Mouse (Mus musculus): ENCODE measurements around the gene Mthfd2. TPM values are rescaled to one million over a fixed set of nuclear protein-coding genes. Genes with fewer than 3 reads are reported as not detected.
A peak's percentile ranks its signal among the peaks of the same experiment; 100 is the strongest.

Mthfd2 gene
- polyA plus RNA-seq, 1 experiment from 2014 or later, result 30.7 TPM

DNA sequence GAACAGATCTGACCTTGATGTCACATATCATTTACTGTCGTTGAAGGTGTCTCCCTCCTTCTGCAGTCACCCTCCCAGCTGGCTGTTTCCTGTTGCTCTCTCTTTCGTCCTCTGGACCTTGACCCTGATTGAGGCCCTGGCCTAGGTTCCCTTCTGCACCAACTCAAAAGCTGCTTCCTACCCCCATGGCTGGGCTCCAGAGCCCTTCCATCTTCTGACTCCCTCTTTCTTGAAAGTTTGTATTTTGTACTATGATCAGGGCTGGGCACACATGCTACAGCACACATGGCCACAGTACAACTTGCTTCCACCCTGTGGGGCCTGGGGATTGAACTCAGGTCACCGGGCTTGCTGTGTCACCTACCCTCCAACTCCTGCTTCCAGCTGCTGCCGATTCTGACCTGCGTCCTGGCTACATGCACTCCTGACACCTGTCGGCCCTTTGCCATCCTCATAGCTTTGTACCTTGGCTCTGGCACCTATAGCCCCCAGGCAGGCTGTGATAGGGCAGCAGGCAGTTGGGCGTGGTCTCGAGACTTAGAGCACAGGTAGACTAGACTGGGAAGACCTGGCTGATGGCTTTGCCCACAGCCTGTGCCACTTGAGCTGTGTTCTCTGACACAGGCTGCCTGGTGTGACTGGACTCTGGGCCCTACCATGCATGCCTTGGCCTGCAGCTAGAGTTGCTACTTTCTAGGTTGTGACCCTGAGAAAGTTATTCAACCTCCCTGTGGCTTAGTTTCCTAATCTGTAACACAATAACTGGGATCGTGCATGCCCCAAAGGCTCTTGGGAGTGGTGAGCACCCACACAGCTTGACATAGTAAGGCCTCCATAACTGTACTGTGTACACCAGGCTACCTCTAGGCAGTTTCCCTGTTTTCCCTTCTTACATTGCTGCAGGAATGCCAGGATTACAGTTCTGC, 29.4 kb upstream of the Mthfd2 start:
- H3K36me3 ChIP-seq (ENCODE audit: control insufficient read depth, insufficient read depth, low read length), result 0 out of 2 replicates have a peak, but pooled peaks cover 3% of the 10 kb centered on the region
- H3K4me2 ChIP-seq (ENCODE audit: low read depth, low read length), result no peak overlapping the region
- no peaks in the 10 kb centered on the region for H3K27me3 ChIP-seq (ENCODE audit: control insufficient read depth, insufficient read depth, low read length)
- ATAC-seq (ENCODE audit: low read depth), result no peak
- no peak overlapping the region for H3K9ac ChIP-seq (replicated peaks; ENCODE audit: low read depth, low read length)
- H3K4me1 ChIP-seq (ENCODE audit: control insufficient read depth, insufficient read depth, low read length), result peaks cover 2% of the 10 kb centered on the region
- H3K27ac ChIP-seq (ENCODE audit: low read depth, low read length), result no peak overlapping the region
- H3K9me3 ChIP-seq (ENCODE audit: control insufficient read depth, low read length), result no peaks in the 10 kb centered on the region
- H3K4me3 ChIP-seq (ENCODE audit: low read depth, low read length), result no peak overlapping the region
- 94% methylated on average over 9 of the region's 9 CpGs for WGBS

GRCm38 (mm10) chr6:83352666-83353410, 27.1 kb upstream of the Mthfd2 start:
- Histone ChIP-seq H3K36me3 (ENCODE audit: control insufficient read depth, insufficient read depth, low read length) (0 out of 2 replicates have a peak, but pooled peaks cover 3% of the 10 kb centered on the region), H3K4me1 (ENCODE audit: control insufficient read depth, insufficient read depth, low read length) (peaks cover 9% of the 10 kb centered on the region), H3K9ac (replicated peaks; ENCODE audit: low read depth, low read length) (no peak overlapping the region), H3K9me3 (ENCODE audit: control insufficient read depth, low read length) (no peaks in the 10 kb centered on the region), H3K27me3 (ENCODE audit: control insufficient read depth, insufficient read depth, low read length) (no peaks in the 10 kb centered on the region), H3K4me3 (ENCODE audit: low read depth, low read length) (no peak overlapping the region), H3K27ac (ENCODE audit: low read depth, low read length) (no peak overlapping the region), H3K4me2 (ENCODE audit: low read depth, low read length) (no peak overlapping the region)
- WGBS, result 93% methylated on average over 24 of the region's 24 CpGs
- ATAC-seq (ENCODE audit: low read depth), result no peak

GRCm38 (mm10) chr6:83351490-83352160, 25.9 kb upstream of the Mthfd2 start:
- Histone ChIP-seq H3K9me3 (ENCODE audit: control insufficient read depth, low read length) (no peaks in the 10 kb centered on the region), H3K4me3 (ENCODE audit: low read depth, low read length) (no peak overlapping the region), H3K4me2 (ENCODE audit: low read depth, low read length) (no peak overlapping the region), H3K4me1 (ENCODE audit: control insufficient read depth, insufficient read depth, low read length) (peaks cover 9% of the 10 kb centered on the region), H3K36me3 (ENCODE audit: control insufficient read depth, insufficient read depth, low read length) (0 out of 2 replicates have a peak, but pooled peaks cover 3% of the 10 kb centered on the region), H3K27ac (ENCODE audit: low read depth, low read length) (no peak overlapping the region), H3K9ac (replicated peaks; ENCODE audit: low read depth, low read length) (no peak overlapping the region), H3K27me3 (ENCODE audit: control insufficient read depth, insufficient read depth, low read length) (no peaks in the 10 kb centered on the region)
- WGBS, result 86% methylated on average over 7 of the region's 7 CpGs
- no peak for ATAC-seq (ENCODE audit: low read depth)

DNA sequence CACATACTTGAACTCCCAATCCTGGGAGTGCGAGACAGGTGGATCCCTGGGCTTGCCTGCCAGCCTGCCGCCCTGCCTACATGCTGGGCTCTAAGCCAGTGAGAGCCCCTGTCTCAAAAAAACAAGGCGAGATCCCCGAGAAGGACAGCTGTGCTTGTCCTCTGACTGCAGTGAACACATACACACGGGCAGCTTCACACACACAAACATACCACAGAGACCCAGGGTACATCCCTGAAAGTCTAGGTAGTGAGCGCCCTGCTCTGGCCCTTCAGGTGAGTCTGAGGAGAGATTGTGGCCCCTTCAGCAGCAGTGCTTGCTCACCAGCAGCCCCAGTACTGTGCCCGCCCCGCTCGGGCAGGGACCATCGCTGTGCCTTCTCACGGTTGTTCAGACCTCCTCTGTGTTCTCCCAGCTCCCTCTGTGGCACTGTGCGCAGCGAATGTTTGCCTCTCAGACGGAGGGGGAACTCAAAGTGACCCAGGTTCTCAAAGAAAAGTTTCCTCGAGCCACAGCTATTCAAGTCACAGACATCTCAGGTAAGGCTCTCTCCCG, 25.2 kb upstream of the Mthfd2 start:
- no peak overlapping the region for H3K9ac ChIP-seq (replicated peaks; ENCODE audit: low read depth, low read length)
- no peak overlapping the region for H3K27ac ChIP-seq (ENCODE audit: low read depth, low read length)
- H3K4me3 ChIP-seq (ENCODE audit: low read depth, low read length), result no peak overlapping the region
- H3K36me3 ChIP-seq (ENCODE audit: control insufficient read depth, insufficient read depth, low read length), result 0 out of 2 replicates have a peak, but pooled peaks cover 3% of the 10 kb centered on the region
- H3K4me2 ChIP-seq (ENCODE audit: low read depth, low read length), result no peak overlapping the region
- ATAC-seq (ENCODE audit: low read depth), result no peak
- H3K9me3 ChIP-seq (ENCODE audit: control insufficient read depth, low read length), result no peaks in the 10 kb centered on the region
- H3K4me1 ChIP-seq (ENCODE audit: control insufficient read depth, insufficient read depth, low read length), result peaks cover 9% of the 10 kb centered on the region
- no peaks in the 10 kb centered on the region for H3K27me3 ChIP-seq (ENCODE audit: control insufficient read depth, insufficient read depth, low read length)
- 91% methylated on average over 16 of the region's 16 CpGs for WGBS

- Histone ChIP-seq H3K4me3 (ENCODE audit: low read depth, low read length) (peak overlapping the region; percentile 82), H3K4me2 (ENCODE audit: low read depth, low read length) (peak overlapping the region; percentile 83), H3K4me1 (ENCODE audit: control insufficient read depth, insufficient read depth, low read length) (peaks cover 9% of the 10 kb centered on the region), H3K9me3 (ENCODE audit: control insufficient read depth, low read length) (no peaks in the 10 kb centered on the region), H3K27me3 (ENCODE audit: control insufficient read depth, insufficient read depth, low read length) (no peaks in the 10 kb centered on the region), H3K9ac (replicated peaks; ENCODE audit: low read depth, low read length) (peak overlapping the region; percentile 95), H3K27ac (ENCODE audit: low read depth, low read length) (no peak overlapping the region), H3K36me3 (ENCODE audit: control insufficient read depth, insufficient read depth, low read length) (0 out of 2 replicates have a peak, but pooled peaks cover 3% of the 10 kb centered on the region)
- 86% methylated on average over 7 of the region's 7 CpGs for WGBS
- no peak for ATAC-seq (ENCODE audit: low read depth)
These were observed 24.5 kb upstream of the Mthfd2 start for GRCm38 (mm10) chr6:83350172-83350571.

DNA sequence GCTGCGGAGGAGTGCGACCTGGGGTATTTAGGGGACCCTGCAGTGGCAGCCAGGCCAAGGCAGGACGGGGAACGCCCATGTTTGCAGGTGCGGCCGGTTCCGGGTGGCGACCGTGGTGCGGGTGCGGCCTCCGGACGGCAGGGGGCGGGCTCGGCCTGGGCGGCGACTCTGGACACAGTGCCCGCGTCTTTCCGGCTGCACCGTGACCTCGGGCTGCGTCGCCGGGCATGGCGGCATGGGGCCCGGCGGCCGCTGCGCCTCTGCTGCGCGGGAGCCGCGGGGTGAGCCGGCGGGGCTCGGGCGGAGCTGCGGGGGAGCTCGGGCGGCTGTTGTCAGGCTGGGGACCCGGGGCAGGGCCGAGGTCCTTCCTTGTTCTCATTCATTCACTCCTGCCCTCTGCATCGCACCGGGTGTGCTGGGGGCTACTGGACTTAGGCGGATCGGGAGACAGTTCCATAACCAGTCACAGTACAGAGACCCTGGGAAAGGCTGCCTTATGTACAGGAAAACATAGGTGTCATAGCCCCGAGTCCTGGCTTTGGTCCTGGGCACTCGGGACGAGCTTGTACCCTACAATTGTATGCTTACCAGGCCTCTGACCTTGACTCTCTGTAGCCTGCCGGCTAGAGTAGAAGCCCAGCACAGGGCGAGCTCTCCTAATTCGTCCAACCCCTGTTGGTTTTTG, 23.7 kb upstream of the Mthfd2 start:
- H3K4me2 ChIP-seq (ENCODE audit: low read depth, low read length), result peak overlapping the region; percentile 83
- WGBS, result under 1% methylated on average over 53 of the region's 53 CpGs
- H3K4me3 ChIP-seq (ENCODE audit: low read depth, low read length), result peak overlapping the region; percentile 82
- H3K4me1 ChIP-seq (ENCODE audit: control insufficient read depth, insufficient read depth, low read length), result peaks cover 9% of the 10 kb centered on the region
- H3K27me3 ChIP-seq (ENCODE audit: control insufficient read depth, insufficient read depth, low read length), result no peaks in the 10 kb centered on the region
- H3K36me3 ChIP-seq (ENCODE audit: control insufficient read depth, insufficient read depth, low read length), result 0 out of 2 replicates have a peak, but pooled peaks cover 3% of the 10 kb centered on the region
- peak overlapping the region; percentile 95 for H3K9ac ChIP-seq (replicated peaks; ENCODE audit: low read depth, low read length)
- H3K27ac ChIP-seq (ENCODE audit: low read depth, low read length), result peak overlapping the region; percentile 57
- ATAC-seq (ENCODE audit: low read depth), result peak; percentile 95
- H3K9me3 ChIP-seq (ENCODE audit: control insufficient read depth, low read length), result no peaks in the 10 kb centered on the region

DNA sequence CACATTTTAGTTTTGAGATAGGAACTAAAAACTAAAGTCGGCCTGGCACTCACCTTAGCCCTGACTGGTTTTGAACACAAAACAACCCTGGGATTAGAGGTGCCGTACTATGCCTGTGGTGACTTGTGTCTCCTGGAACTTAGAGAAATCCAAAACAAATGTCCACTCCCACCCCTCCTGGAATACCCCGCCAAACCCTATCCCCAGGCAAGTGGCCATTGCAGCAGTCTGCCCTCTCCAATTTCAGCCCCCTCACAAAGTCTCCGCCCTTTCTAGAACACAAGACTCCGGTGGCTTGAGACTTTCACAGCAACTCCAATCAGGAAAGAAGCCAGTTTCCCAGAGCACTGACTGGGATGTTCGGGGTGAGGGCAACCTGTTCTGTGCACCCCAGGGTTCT, 23.2 kb upstream of the Mthfd2 start, which contains the start of gene Bola3:
Gene Bola3 (plus strand): TSS at position 275 of the 400 bp plus-strand sequence.
- peak; percentile 44; the same call in 1 of the 2 replicates for ATAC-seq (ENCODE audit: low read depth)
- 34% methylated on average over 6 of the region's 6 CpGs for WGBS

DNA sequence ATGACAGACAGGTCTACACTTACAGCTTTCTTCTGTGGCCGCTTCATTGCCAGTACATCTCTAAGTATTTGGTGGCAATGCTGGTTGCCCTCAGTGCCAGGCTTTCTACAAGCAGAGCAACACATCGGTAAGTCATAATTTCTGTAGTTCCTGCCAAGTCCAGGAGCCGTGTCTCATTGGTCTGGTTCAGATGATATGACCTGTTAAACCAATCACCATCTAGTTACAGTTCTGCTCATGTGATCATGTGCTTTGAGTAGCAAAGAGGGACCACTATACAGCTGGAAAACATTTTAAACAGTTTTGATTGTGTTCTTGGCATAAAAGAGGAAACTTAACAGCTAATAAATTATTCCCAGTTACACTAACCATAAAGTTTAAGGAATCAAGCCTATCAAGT, 22.2 kb upstream of the Mthfd2 start:
- H3K27ac ChIP-seq (ENCODE audit: low read depth, low read length), result no peak overlapping the region
- peaks cover 9% of the 10 kb centered on the region for H3K4me1 ChIP-seq (ENCODE audit: control insufficient read depth, insufficient read depth, low read length)
- H3K9me3 ChIP-seq (ENCODE audit: control insufficient read depth, low read length), result no peaks in the 10 kb centered on the region
- no peaks in the 10 kb centered on the region for H3K27me3 ChIP-seq (ENCODE audit: control insufficient read depth, insufficient read depth, low read length)
- no peak overlapping the region for H3K4me2 ChIP-seq (ENCODE audit: low read depth, low read length)
- no peak overlapping the region for H3K9ac ChIP-seq (replicated peaks; ENCODE audit: low read depth, low read length)
- no peak overlapping the region for H3K4me3 ChIP-seq (ENCODE audit: low read depth, low read length)
- ATAC-seq (ENCODE audit: low read depth), result no peak
- H3K36me3 ChIP-seq (ENCODE audit: control insufficient read depth, insufficient read depth, low read length), result peaks cover 3% of the 10 kb centered on the region; the same call in 1 of the 2 replicates
- WGBS, result 88% methylated on average over 3 of the region's 3 CpGs

More for the DNA sequence above, 23.2 kb upstream of the Mthfd2 start, which contains the start of gene Bola3:
- Histone ChIP-seq H3K4me3 (ENCODE audit: low read depth, low read length) (peak within 1 kb of the TSS; percentile 82), H3K4me1 (ENCODE audit: control insufficient read depth, insufficient read depth, low read length) (peaks cover 9% of the 10 kb centered on the region), H3K27ac (ENCODE audit: low read depth, low read length) (peak within 1 kb of the TSS; percentile 57), H3K4me2 (ENCODE audit: low read depth, low read length) (peak within 1 kb of the TSS; percentile 83), H3K9ac (replicated peaks; ENCODE audit: low read depth, low read length) (peak within 1 kb of the TSS; percentile 95), H3K27me3 (ENCODE audit: control insufficient read depth, insufficient read depth, low read length) (no peaks in the 10 kb centered on the region), H3K9me3 (ENCODE audit: control insufficient read depth, low read length) (no peaks in the 10 kb centered on the region), H3K36me3 (ENCODE audit: control insufficient read depth, insufficient read depth, low read length) (0 out of 2 replicates have a peak, but pooled peaks cover 2% of the 10 kb centered on the region)

Data from neural tube, embryonic 14.5 days (tissue).